Mouse (Mus musculus) kidney, adult 8-10 months (tissue): ENCODE results near the gene Ush1g.

Experiments
- DNase-seq, 2 experiments: peaks; one replicate each; pipeline ENCODE4 v3.0.0; 2022

Gene Ush1g

GRCm38 (mm10) chr11:115329339-115329738 is 7.5 kb upstream of the Ush1g start:
- DNase-seq: no peak

DNA sequence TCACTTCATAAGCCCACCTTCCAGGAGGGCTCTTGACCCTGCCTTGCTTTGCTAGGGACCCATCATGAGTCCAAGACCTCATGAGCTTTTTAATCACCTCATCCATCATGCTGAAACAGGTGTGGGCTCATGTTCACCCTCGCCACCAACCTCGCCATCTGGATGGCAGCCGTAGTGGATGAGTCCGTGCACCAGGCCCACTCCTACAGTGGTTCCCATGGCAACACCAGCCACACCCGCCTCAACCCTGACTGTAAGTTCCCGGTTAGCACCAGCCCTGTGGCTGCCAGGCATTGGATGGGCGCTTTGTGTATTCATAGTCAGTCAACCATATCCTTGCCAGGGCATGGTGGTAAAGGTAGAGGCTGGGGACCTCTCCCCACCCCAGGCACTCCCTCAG is 4.9 kb upstream of the Ush1g start:
- DNase-seq: no peak

GRCm38 (mm10) chr11:115323354-115323753 is 1.5 kb upstream of the Ush1g start:
- DNase-seq: no peak

DNA sequence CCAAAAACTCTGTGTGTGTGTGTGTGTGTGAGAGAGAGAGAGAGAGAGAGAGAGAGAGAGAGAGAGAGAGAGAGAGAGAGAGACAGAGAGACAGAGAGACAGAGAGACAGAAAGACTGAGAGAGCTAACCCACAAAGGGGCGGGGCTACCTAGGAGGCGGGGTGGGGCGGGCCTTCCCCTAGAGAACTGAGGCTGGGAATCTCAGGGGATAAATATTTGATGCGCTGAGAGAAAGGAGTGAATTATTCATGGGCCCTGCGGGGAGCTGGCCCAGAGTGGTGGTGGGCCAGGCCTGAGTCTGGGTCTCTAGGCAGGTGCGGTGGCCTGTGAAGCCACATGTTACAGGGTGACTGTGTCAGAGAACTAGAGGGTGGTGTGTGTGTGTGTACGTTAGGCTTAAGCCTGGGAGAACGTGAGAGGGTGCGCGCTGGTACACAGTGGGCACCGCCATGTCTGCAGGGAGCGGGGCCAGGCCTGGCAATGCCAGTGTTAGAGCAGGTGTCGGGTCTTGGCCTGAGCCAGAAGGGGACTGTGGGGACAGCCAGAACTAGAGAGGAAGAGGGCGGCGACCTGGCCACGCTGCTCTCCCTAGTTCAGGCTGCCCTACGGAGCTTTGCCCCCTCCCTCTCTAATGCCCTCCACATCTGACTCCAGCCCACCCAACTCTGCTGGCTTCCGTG is 2.0 kb downstream of the Ush1g start:
- no peak for DNase-seq

DNA sequence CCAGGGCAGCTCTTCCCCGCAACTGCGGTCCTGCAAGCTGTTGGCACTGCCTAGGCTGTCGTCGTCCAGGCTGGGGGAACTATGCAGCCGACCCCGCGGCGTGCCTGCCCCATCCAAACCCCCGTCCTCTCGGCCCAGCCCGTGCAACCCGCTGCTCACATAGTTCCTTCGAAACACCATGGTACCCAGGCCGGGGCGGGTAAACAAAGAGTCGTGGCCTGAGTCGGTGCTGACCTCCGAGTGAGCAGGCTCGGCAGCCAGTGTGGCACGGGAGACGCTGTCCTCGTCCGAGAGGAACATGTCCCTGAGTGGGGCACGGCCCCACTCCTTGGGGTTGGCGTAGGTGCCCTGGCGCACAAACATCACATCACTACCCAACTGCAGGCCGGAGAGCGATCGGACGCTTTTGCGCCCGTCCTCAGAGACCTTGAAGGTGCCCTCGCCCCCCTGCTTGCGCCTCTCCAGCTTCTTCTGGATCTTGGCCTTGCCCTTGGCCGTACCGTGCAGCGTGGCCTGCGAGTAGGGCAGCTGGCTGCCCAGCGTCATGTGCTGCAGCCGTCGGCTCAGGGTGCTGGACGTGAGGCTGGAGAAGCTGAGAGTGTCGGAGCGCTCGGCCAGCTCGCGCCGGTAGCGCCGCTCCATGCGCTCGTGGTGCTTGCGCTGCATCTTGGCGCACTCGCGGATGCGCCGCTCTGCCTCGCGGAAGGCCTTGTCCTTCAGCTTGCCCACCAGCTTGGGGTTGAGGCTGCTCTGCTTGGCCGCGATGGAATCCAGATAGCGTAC is 3.4 kb downstream of the Ush1g start:
- DNase-seq: no peak

GRCm38 (mm10) chr11:115317204-115317603 is 4.6 kb downstream of the Ush1g start:
- DNase-seq: no peak

DNA sequence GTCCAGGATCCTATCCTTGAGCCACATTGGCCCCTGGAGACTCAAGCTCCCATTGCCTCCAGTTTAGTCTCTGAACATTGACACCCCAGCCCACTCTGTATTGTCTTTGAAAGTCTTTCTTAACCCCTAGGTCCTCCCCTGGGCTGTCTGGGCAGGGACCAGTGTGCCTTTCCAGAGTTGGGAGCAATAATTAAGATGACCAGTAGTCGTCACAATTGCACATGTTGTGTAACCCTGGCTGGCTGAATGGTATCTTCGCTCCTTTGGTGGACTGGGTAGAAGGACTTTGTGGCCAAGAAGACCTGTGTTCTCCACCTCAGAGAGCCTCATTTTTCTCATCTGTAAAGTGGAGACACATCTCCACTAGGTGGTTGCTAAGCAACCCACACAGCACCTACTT is 7.6 kb downstream of the Ush1g start:
- DNase-seq: no peak

- no peak for DNase-seq
Measured at GRCm38 (mm10) chr11:115308781-115309180, 13.1 kb downstream of the Ush1g start.

- no peak for DNase-seq
Measured at GRCm38 (mm10) chr11:115306863-115307262, 15.0 kb downstream of the Ush1g start, which contains the start of gene Otop2. TSS of gene Otop2 (plus strand) at chr11:115307163.

DNA sequence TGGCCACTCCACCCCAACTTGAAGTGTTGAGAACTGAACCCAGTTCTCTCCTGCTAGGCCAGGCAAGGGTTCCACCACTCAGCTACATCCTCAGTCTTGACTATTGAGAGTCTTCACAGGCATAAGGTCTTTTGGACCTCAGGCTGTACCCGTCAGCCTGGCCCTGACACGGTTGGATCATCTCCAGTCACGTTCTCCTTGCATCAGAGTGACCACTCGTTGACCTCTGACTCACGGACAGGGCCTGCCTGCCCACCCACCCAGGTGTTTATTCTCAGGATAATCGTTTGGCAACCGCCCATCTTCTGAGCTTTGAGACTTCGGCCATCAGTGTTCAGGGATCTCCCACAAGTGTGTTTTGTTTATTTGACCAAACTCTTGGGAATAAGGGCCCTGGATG is 18.7 kb downstream of the Ush1g start:
- no peak for DNase-seq

DNA sequence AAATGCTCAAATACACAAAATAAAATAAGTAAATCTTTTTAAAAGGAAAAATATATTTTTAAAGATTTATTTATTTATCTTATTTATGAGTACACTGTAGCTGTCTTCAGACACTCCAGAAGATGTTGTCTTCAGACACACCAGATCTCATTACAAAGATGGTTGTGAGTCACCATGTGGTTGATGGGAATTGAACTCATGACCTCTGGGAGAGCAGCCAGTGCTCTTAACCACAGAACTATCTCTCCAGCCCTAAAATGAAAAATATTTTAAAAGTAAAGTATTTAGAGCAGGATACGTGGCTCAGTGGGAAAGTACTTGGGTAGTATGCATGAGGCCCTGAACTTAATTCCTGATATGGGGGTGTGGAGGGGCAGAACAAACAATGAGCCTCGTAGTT is 20.5 kb downstream of the Ush1g start:
- DNase-seq: no peak

- no peak for DNase-seq
Measured at GRCm38 (mm10) chr11:115300745-115301144, 21.1 kb downstream of the Ush1g start.

DNA sequence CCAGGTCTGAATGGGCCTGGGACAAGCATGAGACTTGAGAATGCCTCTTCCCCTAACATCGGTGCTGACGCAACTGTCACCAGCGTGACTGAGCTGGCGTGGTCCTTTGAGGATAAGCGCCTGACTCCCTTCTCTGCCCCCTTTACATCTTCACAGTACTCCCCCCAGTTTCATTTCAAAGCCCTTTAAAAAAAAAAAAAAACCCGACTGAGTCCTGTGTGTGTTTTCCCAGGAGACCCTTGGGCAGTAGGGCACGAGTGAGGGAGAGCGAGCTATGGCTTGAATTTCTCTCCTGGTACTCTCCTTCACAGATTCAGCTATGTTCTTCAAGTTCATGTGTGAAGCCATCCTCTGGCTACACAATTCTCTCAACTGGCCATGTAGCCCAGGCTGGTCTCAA is 23.7 kb downstream of the Ush1g start:
- DNase-seq: no peak

DNA sequence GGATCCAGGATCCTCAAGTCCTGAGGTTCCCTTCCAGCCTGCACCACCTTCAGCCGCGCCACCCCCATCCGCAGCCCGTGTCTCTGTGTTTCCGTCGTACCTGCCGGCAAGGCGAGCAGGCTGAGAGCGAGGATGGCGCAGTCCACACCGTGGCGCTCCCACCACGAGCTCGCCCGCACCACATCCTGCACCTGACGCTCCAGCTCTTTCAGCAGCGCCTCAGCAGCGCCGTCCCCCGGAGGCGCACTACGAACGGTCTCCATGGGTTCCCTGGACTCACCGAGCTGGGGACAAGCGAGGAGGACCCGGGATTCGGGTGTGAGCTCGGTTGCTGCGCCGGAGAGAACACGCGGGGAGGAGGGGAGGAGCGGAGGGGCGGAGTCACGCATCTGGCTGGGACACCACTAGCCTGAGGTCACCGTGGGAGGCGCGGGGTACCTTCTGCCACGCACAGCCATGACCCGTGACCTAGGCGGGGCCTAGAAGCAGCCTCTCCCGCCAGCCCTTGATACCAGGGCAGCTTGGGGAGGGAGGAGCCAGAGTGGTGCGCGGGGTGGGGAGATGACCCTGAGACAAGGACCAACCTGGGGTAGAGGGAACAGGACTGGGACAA is 24.5 kb downstream of the Ush1g start, which contains the start of gene Fads6:
Gene Fads6 (minus strand): TSS at position 450 of the 613 bp plus-strand sequence.
- peak; percentile 58 to 77 for DNase-seq

DNA sequence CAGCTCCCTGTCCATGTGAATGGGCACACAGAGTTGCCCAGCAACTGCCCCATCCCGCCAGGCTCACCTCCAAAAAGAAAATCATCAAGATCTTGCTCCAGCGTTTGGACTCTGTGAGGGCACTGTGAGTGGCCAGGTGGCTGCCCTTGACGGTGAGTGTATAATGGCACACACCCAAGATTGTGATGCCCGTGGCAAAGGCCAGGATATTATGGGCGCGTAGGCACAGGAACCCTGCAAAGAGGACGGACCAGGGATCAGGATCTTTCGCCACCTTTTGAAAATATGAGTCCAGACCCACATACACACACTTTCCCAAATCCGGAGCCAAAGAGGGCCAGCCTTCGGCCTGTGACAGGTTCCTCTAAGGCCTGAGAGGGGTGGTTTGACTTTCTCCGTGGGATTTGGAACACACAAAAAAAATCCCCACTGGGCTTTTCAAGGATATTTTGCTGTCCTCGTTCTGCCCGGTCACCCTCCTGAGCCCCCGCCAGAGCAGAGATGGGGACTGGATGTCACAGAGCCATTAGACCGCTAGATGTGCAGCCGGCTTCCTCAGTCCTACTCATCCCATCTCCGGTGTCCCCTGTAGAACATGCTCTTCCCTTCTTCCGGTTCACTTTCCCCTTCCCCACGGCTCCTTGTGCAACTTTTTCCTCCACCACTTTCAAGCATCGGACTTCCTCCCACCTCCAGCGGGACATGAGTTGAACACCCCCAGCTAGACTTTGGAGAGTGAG is 25.2 kb downstream of the Ush1g start:
- peak; percentile 49 to 56 for DNase-seq

GRCm38 (mm10) chr11:115295939-115296338 is 25.9 kb downstream of the Ush1g start:
- DNase-seq: no peak

GRCm38 (mm10) chr11:115292631-115293375 is 29.0 kb downstream of the Ush1g start:
- DNase-seq: peak in 1 of 2 experiments; percentile 51

DNA sequence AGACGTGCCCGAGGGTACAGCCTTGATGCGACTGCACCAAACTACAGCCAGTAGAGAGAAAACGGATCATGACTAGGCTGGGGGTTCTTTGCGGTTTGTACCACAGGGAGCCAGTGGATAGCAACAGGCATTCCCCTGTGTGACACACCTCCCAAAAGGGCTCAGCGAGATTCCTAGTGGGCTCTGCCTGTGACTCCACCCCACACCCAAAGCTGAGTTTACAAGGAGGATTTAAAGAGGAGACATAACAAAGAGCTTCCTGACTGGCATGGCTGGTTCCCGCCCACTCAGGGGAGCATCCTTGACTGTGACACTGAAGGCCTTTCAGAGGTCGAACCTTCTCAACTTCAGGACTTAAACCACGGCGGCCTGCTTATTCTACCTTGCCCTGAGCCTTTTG is 30.3 kb downstream of the Ush1g start:
- DNase-seq: no peak

DNA sequence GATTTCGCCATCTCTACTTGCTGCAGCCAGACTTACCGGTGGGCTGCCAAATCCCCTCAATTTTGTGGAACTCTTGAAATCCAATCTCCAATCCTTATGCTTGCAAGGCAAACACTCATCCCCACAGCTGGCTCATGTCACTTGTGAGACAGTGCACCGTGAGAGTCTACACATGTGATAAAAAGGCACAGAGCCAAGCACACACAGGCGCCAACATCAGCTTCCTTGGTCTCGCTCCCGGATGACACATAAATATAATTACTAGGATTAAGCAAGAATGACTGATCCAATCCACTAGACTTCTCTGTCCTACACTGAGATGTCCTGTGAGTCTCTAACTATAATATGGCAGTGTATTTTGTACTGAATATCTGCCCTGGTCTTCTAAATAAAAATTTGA is 30.9 kb downstream of the Ush1g start:
- DNase-seq: peak; percentile 51 to 63

DNA sequence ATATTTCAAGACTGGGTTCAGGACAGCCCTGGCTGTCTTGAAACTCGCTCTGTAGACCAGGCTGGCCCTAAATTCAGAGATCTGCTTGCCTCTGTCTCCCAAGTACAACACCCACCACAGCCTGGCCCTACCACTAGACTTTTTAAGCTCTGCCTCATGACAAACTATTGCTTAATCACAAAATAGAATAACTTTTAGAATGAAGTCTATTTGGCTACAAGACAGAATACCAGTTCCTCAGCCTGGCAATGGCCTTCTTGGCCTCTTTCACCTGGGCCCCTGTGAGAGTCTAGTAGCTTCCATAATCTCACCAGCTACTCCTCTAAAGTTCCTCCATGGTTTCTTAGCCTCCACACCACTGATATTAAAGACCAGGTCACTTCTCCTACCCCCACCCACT is 31.5 kb downstream of the Ush1g start:
- DNase-seq: no peak

- DNase-seq: no peak
Measured at GRCm38 (mm10) chr11:115289885-115290284, 32.0 kb downstream of the Ush1g start.

GRCm38 (mm10) chr11:115288305-115288704 is 33.5 kb downstream of the Ush1g start:
- no peak for DNase-seq
